ENCODE assay signal across 13 mouse cellular contexts in the genomic region with DNA sequence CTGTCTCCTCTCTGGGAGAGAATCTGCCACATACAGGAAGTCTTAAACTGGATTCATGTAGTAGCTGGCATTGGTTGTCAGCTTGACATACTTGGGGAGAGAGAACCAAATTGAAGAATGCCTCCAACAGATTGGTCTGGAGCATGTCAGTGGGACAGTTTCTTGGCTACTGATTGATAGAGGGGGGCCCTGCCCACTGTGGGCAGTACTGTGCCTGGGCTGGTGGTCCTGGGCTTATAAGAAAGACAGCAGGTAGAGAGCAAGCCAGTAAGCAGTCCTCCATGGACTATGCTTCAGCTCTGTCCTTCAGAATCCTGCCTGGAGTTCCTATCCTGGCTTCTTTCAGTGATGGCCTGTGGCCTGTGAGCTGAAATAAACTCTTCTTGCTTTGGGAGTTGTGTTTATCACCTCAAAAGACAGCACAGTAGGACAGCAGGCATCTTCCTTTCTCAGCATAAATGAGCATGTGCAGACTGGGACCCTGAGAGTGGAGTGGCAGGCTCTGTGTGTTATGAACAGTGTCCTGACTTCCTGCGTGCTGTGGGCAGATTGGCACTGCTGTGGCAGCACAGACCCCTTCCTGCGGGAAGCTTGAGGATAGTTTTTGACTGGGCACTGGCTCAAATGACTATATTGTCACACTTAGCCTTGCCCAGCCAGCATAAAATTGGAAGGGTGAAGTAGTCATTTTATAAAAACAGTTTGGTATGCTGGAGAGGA.
DNase-seq lines count a peak whose midpoint lies in the region; ATAC-seq and TF ChIP-seq lines count a peak whose summit lies in the region.
"Had no signal": no experiment of that assay in that cellular context is flagged by ENCODE, and none has a peak within 500 bp of the region (broad histone marks: within the 10 kb centered on the region; RNA-seq: fewer than 3 reads in every experiment).

No protein-coding gene starts in this region.

- H3K4me1 ChIP-seq in forebrain, embryonic 12.5 days, result peaks cover 31% of the 10 kb centered on the region
- peaks cover 28% of the 10 kb centered on the region for H3K4me1 ChIP-seq in forebrain, embryonic 10.5 days
- peaks cover 33% of the 10 kb centered on the region for H3K4me1 ChIP-seq in hindbrain, embryonic 13.5 days (replicated peaks)
- H3K4me1 ChIP-seq in hindbrain, embryonic 12.5 days, result peaks cover 22% of the 10 kb centered on the region
- no peaks in the 10 kb centered on the region for H3K4me1 ChIP-seq in stomach, postnatal 0 days (replicated peaks; ENCODE audit: control insufficient read depth, insufficient read depth)
- H3K4me1 ChIP-seq: liver, embryonic 12.5 days had no signal

- peak overlapping the region; percentile 19; the same call in 1 of the 2 replicates for H3K27ac ChIP-seq in forebrain, embryonic 12.5 days
- H3K27ac ChIP-seq in forebrain, embryonic 10.5 days, result no peak overlapping the region
- 0 out of 2 replicates have a peak overlapping the region, but pooled peaks have one; percentile 19 for H3K27ac ChIP-seq in hindbrain, embryonic 13.5 days
- no peak overlapping the region for H3K27ac ChIP-seq in hindbrain, embryonic 12.5 days
- H3K27ac ChIP-seq in stomach, postnatal 0 days (replicated peaks), result no peak overlapping the region
- H3K27ac ChIP-seq: liver, embryonic 12.5 days had no signal

- ATAC-seq in forebrain, embryonic 12.5 days (ENCODE audit: low FRiP score), result no peak
- no peak for ATAC-seq in hindbrain, embryonic 13.5 days (ENCODE audit: low FRiP score)
- no peak for ATAC-seq in hindbrain, embryonic 12.5 days (ENCODE audit: low FRiP score)
- 0 out of 2 replicates have a peak, but pooled peaks have one; percentile 45 for ATAC-seq in stomach, postnatal 0 days (ENCODE audit: low FRiP score, low TSS enrichment)
- ATAC-seq: liver, embryonic 12.5 days had no signal

- no peaks in the 10 kb centered on the region for H3K9me3 ChIP-seq in forebrain, embryonic 12.5 days
- no peaks in the 10 kb centered on the region for H3K9me3 ChIP-seq in forebrain, embryonic 10.5 days
- H3K9me3 ChIP-seq in hindbrain, embryonic 13.5 days, result no peaks in the 10 kb centered on the region
- no peaks in the 10 kb centered on the region for H3K9me3 ChIP-seq in hindbrain, embryonic 12.5 days (replicated peaks)
- no peaks in the 10 kb centered on the region for H3K9me3 ChIP-seq in stomach, postnatal 0 days (ENCODE audit: control insufficient read depth, low read length)
- H3K9me3 ChIP-seq: G1E; liver, embryonic 12.5 days had no signal

- no peak overlapping the region for H3K9ac ChIP-seq in forebrain, embryonic 12.5 days
- H3K9ac ChIP-seq in hindbrain, embryonic 13.5 days, result no peak overlapping the region
- H3K9ac ChIP-seq in hindbrain, embryonic 12.5 days, result no peak overlapping the region
- no peak overlapping the region for H3K9ac ChIP-seq in stomach, postnatal 0 days (ENCODE audit: low read length)
- H3K9ac ChIP-seq: liver, embryonic 12.5 days had no signal

- H3K36me3 ChIP-seq in forebrain, embryonic 12.5 days (replicated peaks), result no peaks in the 10 kb centered on the region; the same call in 1 of the 2 replicates
- H3K36me3 ChIP-seq in forebrain, embryonic 10.5 days (replicated peaks), result 0 out of 2 replicates have a peak, but pooled peaks cover 3% of the 10 kb centered on the region
- no peaks in the 10 kb centered on the region for H3K36me3 ChIP-seq in hindbrain, embryonic 13.5 days
- no peaks in the 10 kb centered on the region for H3K36me3 ChIP-seq in hindbrain, embryonic 12.5 days
- no peaks in the 10 kb centered on the region for H3K36me3 ChIP-seq in stomach, postnatal 0 days (ENCODE audit: control insufficient read depth, insufficient read depth, low read length)
- H3K36me3 ChIP-seq: liver, embryonic 12.5 days had no signal

- no peak overlapping the region for H3K4me2 ChIP-seq in forebrain, embryonic 12.5 days
- no peak overlapping the region for H3K4me2 ChIP-seq in hindbrain, embryonic 13.5 days
- H3K4me2 ChIP-seq in hindbrain, embryonic 12.5 days (replicated peaks), result no peak overlapping the region
- H3K4me2 ChIP-seq in stomach, postnatal 0 days (replicated peaks; ENCODE audit: low read depth), result no peak overlapping the region
- H3K4me2 ChIP-seq: liver, embryonic 12.5 days had no signal

- DNase-seq in forebrain, embryonic 10.5 days (ENCODE audit: extremely low spot score, low spot score), result no peak
- DNase-seq in thymus, postnatal 4 days, result peak; percentile 14
- DNase-seq in thymus, postnatal 36 days, result no peak
- DNase-seq in stomach, postnatal 0 days (ENCODE audit: low spot score), result no peak
- DNase-seq in ovary, postnatal 14 days (ENCODE audit: low spot score), result no peak
- DNase-seq: cerebellum, adult 9-11 months; kidney, adult 18-20 months had no signal

- no peak for TF ChIP-seq CTCF in stomach, postnatal 0 days (IDR thresholded peaks at IDR 0.05; ENCODE audit: low read depth)

- no peak overlapping the region for H3K4me3 ChIP-seq in forebrain, embryonic 12.5 days (replicated peaks)
- no peak overlapping the region for H3K4me3 ChIP-seq in forebrain, embryonic 10.5 days
- no peak overlapping the region for H3K4me3 ChIP-seq in hindbrain, embryonic 13.5 days
- H3K4me3 ChIP-seq in hindbrain, embryonic 12.5 days, result no peak overlapping the region
- no peak overlapping the region for H3K4me3 ChIP-seq in stomach, postnatal 0 days (ENCODE audit: low read depth, low read length)
- H3K4me3 ChIP-seq: liver, embryonic 12.5 days; myocyte had no signal

- WGBS in forebrain, embryonic 12.5 days, result 85% methylated on average over 2 of the region's 2 CpGs
- WGBS in forebrain, embryonic 10.5 days, result 88% methylated on average over 2 of the region's 2 CpGs
- whole genome bisulfite sequencing in hindbrain, embryonic 13.5 days, result 81% methylated on average over 2 of the region's 2 CpGs
- 81% methylated on average over 2 of the region's 2 CpGs for WGBS in hindbrain, embryonic 12.5 days
- 73% methylated on average over 2 of the region's 2 CpGs for WGBS in stomach, postnatal 0 days

- TF ChIP-seq EP300 in stomach, postnatal 0 days (optimal IDR thresholded peaks at IDR 0.05), result no peak

- H3K27me3 ChIP-seq in forebrain, embryonic 12.5 days, result no peaks in the 10 kb centered on the region
- no peaks in the 10 kb centered on the region for H3K27me3 ChIP-seq in forebrain, embryonic 10.5 days (ENCODE audit: poor library complexity, severe bottlenecking)
- no peaks in the 10 kb centered on the region for H3K27me3 ChIP-seq in hindbrain, embryonic 13.5 days
- no peaks in the 10 kb centered on the region for H3K27me3 ChIP-seq in hindbrain, embryonic 12.5 days
- H3K27me3 ChIP-seq in stomach, postnatal 0 days (ENCODE audit: control insufficient read depth, insufficient read depth, low read length), result no peaks in the 10 kb centered on the region
- H3K27me3 ChIP-seq: liver, embryonic 12.5 days had no signal

Comparison
In these comparisons a context has a peak if more than half of its experiments do, and no peak if none do; other contexts are left out.
1. H3K27ac ChIP-seq: peak in forebrain, embryonic 12.5 days (single experiment) and hindbrain, embryonic 13.5 days (single experiment); none in forebrain, embryonic 10.5 days (single experiment), hindbrain, embryonic 12.5 days (single experiment) and stomach, postnatal 0 days (single experiment).